Mouse (Mus musculus): Measurements from ENCODE around the gene Nbeal2. TPM values are rescaled to one million over a fixed set of nuclear protein-coding genes. Genes with fewer than 3 reads are reported as not detected.
A peak's percentile ranks its signal among the peaks of the same experiment; 100 is the strongest.

Gene Nbeal2
- total RNA-seq, 2 experiments from 2014 or later = 7.8 to 13.5 TPM

GRCm38 (mm10) chr9:110680736-110681507 is 27.0 kb upstream of the Nbeal2 start:
- DNase-seq (ENCODE audit: low spot score in 2 of 2) = no peak
- intact Hi-C loops (cut with DNase I) = no loop called here

- intact Hi-C loops (cut with DNase I) = no loop called here
- DNase-seq (ENCODE audit: low spot score in 2 of 2) = no peak
Observed at GRCm38 (mm10) chr9:110678886-110679285, 24.9 kb upstream of the Nbeal2 start.

GRCm38 (mm10) chr9:110676492-110676911 is 22.5 kb upstream of the Nbeal2 start:
- intact Hi-C loops (cut with DNase I) = no loop called here
- DNase-seq (ENCODE audit: low spot score in 2 of 2) = no peak

- intact Hi-C loops (cut with DNase I) = no loop called here
Observed at GRCm38 (mm10) chr9:110673107-110673752, 19.3 kb upstream of the Nbeal2 start.

GRCm38 (mm10) chr9:110672462-110673106 is 18.6 kb upstream of the Nbeal2 start:
- no peak for DNase-seq (ENCODE audit: low spot score in 2 of 2)
- intact Hi-C loops (cut with DNase I) = no loop called here

More at GRCm38 (mm10) chr9:110673107-110673752, 19.3 kb upstream of the Nbeal2 start:
- DNase-seq (ENCODE audit: low spot score in 2 of 2) = no peak

- intact Hi-C loops (cut with DNase I) = no loop called here
- no peak for DNase-seq (ENCODE audit: low spot score in 2 of 2)
Observed at GRCm38 (mm10) chr9:110669785-110670184, 15.8 kb upstream of the Nbeal2 start.

GRCm38 (mm10) chr9:110668601-110669293 is 14.8 kb upstream of the Nbeal2 start:
- intact Hi-C loops (cut with DNase I) = no loop called here

GRCm38 (mm10) chr9:110667219-110667836 is 13.4 kb upstream of the Nbeal2 start:
- intact Hi-C loops (cut with DNase I) = no loop called here
- DNase-seq (ENCODE audit: low spot score in 2 of 2) = no peak

More at GRCm38 (mm10) chr9:110668601-110669293, 14.8 kb upstream of the Nbeal2 start:
- DNase-seq (ENCODE audit: low spot score in 2 of 2) = no peak

- no peak for DNase-seq (ENCODE audit: low spot score in 2 of 2)
- intact Hi-C loops (cut with DNase I) = no loop called here
Observed at GRCm38 (mm10) chr9:110666374-110666773, 12.4 kb upstream of the Nbeal2 start.

- no peak for DNase-seq (ENCODE audit: low spot score in 2 of 2)
- intact Hi-C loops (cut with DNase I) = no loop called here
Observed at GRCm38 (mm10) chr9:110665912-110666311, 12.0 kb upstream of the Nbeal2 start.

- intact Hi-C loops (cut with DNase I) = no loop called here
- no peak for DNase-seq (ENCODE audit: low spot score in 2 of 2)
Observed at GRCm38 (mm10) chr9:110662844-110663243, 8.9 kb upstream of the Nbeal2 start.

GRCm38 (mm10) chr9:110660856-110661612 is 7.1 kb upstream of the Nbeal2 start:
- DNase-seq (ENCODE audit: low spot score in 2 of 2) = no peak
- intact Hi-C loops (cut with DNase I) = no loop called here

GRCm38 (mm10) chr9:110660208-110660607 is 6.2 kb upstream of the Nbeal2 start:
- intact Hi-C loops (cut with DNase I) = no loop called here
- DNase-seq (ENCODE audit: low spot score in 2 of 2) = no peak

- intact Hi-C loops (cut with DNase I) = no loop called here
- no peak for DNase-seq (ENCODE audit: low spot score in 2 of 2)
Observed at GRCm38 (mm10) chr9:110659521-110659920, 5.6 kb upstream of the Nbeal2 start.

- DNase-seq (ENCODE audit: low spot score in 2 of 2) = no peak
- intact Hi-C loops (cut with DNase I) = no loop called here
Observed at GRCm38 (mm10) chr9:110657474-110658078, 3.6 kb upstream of the Nbeal2 start.

- intact Hi-C loops (cut with DNase I) = no loop called here
- peak; percentile 97 for DNase-seq (ENCODE audit: low spot score in 2 of 2)
Observed at GRCm38 (mm10) chr9:110656249-110657221, 2.6 kb upstream of the Nbeal2 start, which contains the start of gene Ccdc12. Ccdc12 (plus strand) TSS chr9:110656503.

- intact Hi-C loops (cut with DNase I) = no loop called here
- no peak for DNase-seq (ENCODE audit: low spot score in 2 of 2)
Observed at GRCm38 (mm10) chr9:110655651-110656007, 1.7 kb upstream of the Nbeal2 start.

Measured in left cerebral cortex, postnatal 36 days (tissue).